Mouse (Mus musculus) thymus, adult 2 months (tissue): ENCODE data around the gene Olfr866. TPM values are rescaled to one million over a fixed set of nuclear protein-coding genes. Genes with fewer than 3 reads are reported as not detected.

ENCODE experiments used
- DNase-seq: peaks from one replicate; pipeline ENCODE4 v3.0.0; 2021
- H3K27ac ChIP-seq: fragments of 200-500 bp; 2 replicates; pipeline ENCODE4 v1.5.1; 2012; ENCODE audit warnings: low read length, control low read depth; ENCODE audit not compliant: control insufficient read depth, insufficient read depth
- H3K27me3 ChIP-seq: fragments of 200-500 bp; 2 replicates; pipeline ENCODE4 v1.6.1; 2012; ENCODE audit warnings: mild to moderate bottlenecking, low read length, moderate library complexity, mixed read lengths; ENCODE audit not compliant: control insufficient read depth, insufficient read depth
- H3K36me3 ChIP-seq: fragments of 200-500 bp; 2 replicates; pipeline ENCODE4 v1.6.1; 2012; ENCODE audit warnings: mild to moderate bottlenecking, low read length, moderate library complexity; ENCODE audit not compliant: control insufficient read depth, insufficient read depth
- H3K4me1 ChIP-seq: fragments of 200-500 bp; replicated peaks from 2 replicates; pipeline ENCODE4 v1.6.1; 2012; ENCODE audit warnings: low read length; ENCODE audit not compliant: control insufficient read depth, insufficient read depth
- H3K4me3 ChIP-seq: fragments of 200-500 bp; 2 replicates; pipeline ENCODE4 v1.5.1; 2012; ENCODE audit warnings: mild to moderate bottlenecking, low read length, control low read depth, moderate library complexity; ENCODE audit not compliant: control insufficient read depth, insufficient read depth
- CTCF ChIP-seq: fragments of 200-500 bp; IDR thresholded peaks from 2 replicates; pipeline ENCODE4 v1.5.1; 2012; ENCODE audit warnings: mild to moderate bottlenecking, control low read depth, low read length, moderate library complexity, borderline replicate concordance; ENCODE audit not compliant: control insufficient read depth, poor library complexity, insufficient read depth; ENCODE audit errors: extremely low read depth
- POLR2A ChIP-seq: fragments of 200-500 bp; IDR thresholded peaks from 2 replicates; pipeline ENCODE4 v1.6.1; 2012; ENCODE audit warnings: mild to moderate bottlenecking, low read length, control low read depth, moderate library complexity; ENCODE audit not compliant: control insufficient read depth, poor library complexity, insufficient read depth; ENCODE audit errors: extremely low read depth
- WGBS: fragments of 180-500 bp; shearing (Covaris S2); methylation state at CpG from one replicate; pipeline ENCODE4 v1.1.7; 2018; 5-methylcytosine and 5-hydroxymethylcytosine counted together
- polyA plus RNA-seq: library from polyadenylated mRNA; depleted of rRNA; stranded (reverse); fragments of >200 nt; gene quantifications from 2 replicates; pipeline ENCODE4 v1.2.3, GENCODE M21; 2012; rRNA removed

The Olfr866 gene
- polyA plus RNA-seq = not detected in 2 replicates

- Histone ChIP-seq H3K4me1 (no peaks in the 10 kb centered on the region), H3K4me3 (no peak within 1 kb of the TSS), H3K27me3 (no peaks in the 10 kb centered on the region), H3K36me3 (no peaks in the 10 kb centered on the region), H3K27ac (no peak within 1 kb of the TSS)
- DNase-seq = no peak
- WGBS = 87% methylated on average over 2 of the region's 2 CpGs
- TF ChIP-seq CTCF (no peak), POLR2A (no peak)
These were observed at the start of gene Olfr866 for GRCm38 (mm10) chr9:20027935-20028334. Gene Olfr866 (minus strand): TSS chr9:20028035.

GRCm38 (mm10) chr9:20073523-20074177, 45.8 kb upstream of the Olfr866 start:
- Histone ChIP-seq H3K36me3 (no peaks in the 10 kb centered on the region), H3K4me3 (no peak overlapping the region), H3K27ac (no peak overlapping the region), H3K4me1 (no peaks in the 10 kb centered on the region), H3K27me3 (no peaks in the 10 kb centered on the region)
- TF ChIP-seq CTCF = no peak
- no peak for TF ChIP-seq POLR2A
- 70% methylated on average over 7 of the region's 7 CpGs for WGBS
- DNase-seq = no peak

- Histone ChIP-seq H3K4me1 (no peaks in the 10 kb centered on the region), H3K27me3 (no peaks in the 10 kb centered on the region), H3K27ac (no peak overlapping the region), H3K36me3 (no peaks in the 10 kb centered on the region), H3K4me3 (no peak overlapping the region)
- WGBS = 97% methylated on average over 1 of the region's 1 CpGs
- no peak for TF ChIP-seq CTCF
- TF ChIP-seq POLR2A = no peak
- no peak for DNase-seq
These were observed 43.5 kb upstream of the Olfr866 start for GRCm38 (mm10) chr9:20071291-20071690.

- no peaks in the 10 kb centered on the region for H3K36me3 ChIP-seq
- TF ChIP-seq CTCF (no peak), POLR2A (no peak)
- no peak overlapping the region for H3K4me3 ChIP-seq
- 76% methylated on average over 3 of the region's 3 CpGs for WGBS
- no peak for DNase-seq
- H3K4me1 ChIP-seq = no peaks in the 10 kb centered on the region
- no peak overlapping the region for H3K27ac ChIP-seq
- no peaks in the 10 kb centered on the region for H3K27me3 ChIP-seq
These were observed 42.4 kb upstream of the Olfr866 start for GRCm38 (mm10) chr9:20070236-20070635.

GRCm38 (mm10) chr9:20057462-20057861, 29.6 kb upstream of the Olfr866 start, which contains the start of gene Olfr867:
Gene Olfr867 (minus strand): TSS chr9:20057562.
- DNase-seq = no peak
- WGBS = 83% methylated on average over 1 of the region's 1 CpGs

DNA sequence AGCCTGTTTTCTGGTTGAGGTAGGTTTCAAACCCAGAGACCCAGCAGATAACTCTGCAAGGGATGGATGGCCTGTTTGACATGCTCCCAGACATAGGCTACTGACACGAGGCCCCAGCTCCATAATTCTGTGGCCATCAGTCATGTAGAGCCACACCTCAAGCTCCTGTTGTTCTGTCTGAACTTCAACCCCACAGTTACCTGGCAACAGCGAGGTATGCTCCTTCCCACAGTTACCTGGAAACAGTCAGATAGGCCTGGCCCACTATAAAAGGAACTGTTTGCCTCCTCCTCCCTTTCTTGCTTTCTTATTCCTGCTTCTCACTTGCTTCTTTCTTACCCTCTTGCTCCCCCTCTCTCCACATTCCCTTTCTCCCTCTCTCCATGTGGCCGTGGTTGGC, 20.1 kb upstream of the Olfr866 start:
- DNase-seq = no peak
- Histone ChIP-seq H3K27me3 (no peaks in the 10 kb centered on the region), H3K4me3 (no peak overlapping the region), H3K36me3 (no peaks in the 10 kb centered on the region), H3K27ac (no peak overlapping the region), H3K4me1 (no peaks in the 10 kb centered on the region)
- 74% methylated on average over 3 of the region's 3 CpGs for whole genome bisulfite sequencing
- TF ChIP-seq POLR2A (no peak), CTCF (no peak)

More at GRCm38 (mm10) chr9:20057462-20057861, 29.6 kb upstream of the Olfr866 start, which contains the start of gene Olfr867:
- H3K4me1 ChIP-seq = no peaks in the 10 kb centered on the region
- no peaks in the 10 kb centered on the region for H3K27me3 ChIP-seq
- TF ChIP-seq CTCF = no peak
- no peak for TF ChIP-seq POLR2A
- H3K4me3 ChIP-seq = no peak within 1 kb of the TSS
- no peak within 1 kb of the TSS for H3K27ac ChIP-seq
- H3K36me3 ChIP-seq = no peaks in the 10 kb centered on the region

Other genes starting within 250 kb of the Olfr866 start
- not detected in 2 replicates for gene Olfr58, start 247.8 kb downstream of the Olfr866 start, polyA plus RNA-seq
- not detected in 2 replicates for gene Olfr859, start 223.1 kb downstream of the Olfr866 start, polyA plus RNA-seq
- gene Olfr860, start 178.3 kb downstream of the Olfr866 start, polyA plus RNA-seq = not detected in 2 replicates
- not detected in 2 replicates for gene Olfr862, start 140.0 kb downstream of the Olfr866 start, polyA plus RNA-seq
- gene Olfr77, start 111.2 kb downstream of the Olfr866 start, polyA plus RNA-seq = not detected in 2 replicates
- gene Olfr867, start 29.5 kb upstream of the Olfr866 start, polyA plus RNA-seq = not detected in 2 replicates
- gene Olfr868, start 70.6 kb upstream of the Olfr866 start, polyA plus RNA-seq = not detected in 2 replicates
- gene Olfr869, start 101.0 kb upstream of the Olfr866 start, polyA plus RNA-seq = not detected in 2 replicates
- gene Olfr870, start 146.0 kb upstream of the Olfr866 start, polyA plus RNA-seq = not detected in 2 replicates
- not detected in 2 replicates for gene Olfr871, start 184.2 kb upstream of the Olfr866 start, polyA plus RNA-seq
- not detected in 2 replicates for gene Olfr872, start 209.1 kb upstream of the Olfr866 start, polyA plus RNA-seq